Mouse (Mus musculus): ENCODE results near the gene Hist4h4. TPM values are rescaled to one million over a fixed set of nuclear protein-coding genes. Genes with fewer than 3 reads are reported as not detected.

The Hist4h4 gene
- polyA plus RNA-seq (2017; shearing (Covaris generic)), result 1.1 TPM

DNA sequence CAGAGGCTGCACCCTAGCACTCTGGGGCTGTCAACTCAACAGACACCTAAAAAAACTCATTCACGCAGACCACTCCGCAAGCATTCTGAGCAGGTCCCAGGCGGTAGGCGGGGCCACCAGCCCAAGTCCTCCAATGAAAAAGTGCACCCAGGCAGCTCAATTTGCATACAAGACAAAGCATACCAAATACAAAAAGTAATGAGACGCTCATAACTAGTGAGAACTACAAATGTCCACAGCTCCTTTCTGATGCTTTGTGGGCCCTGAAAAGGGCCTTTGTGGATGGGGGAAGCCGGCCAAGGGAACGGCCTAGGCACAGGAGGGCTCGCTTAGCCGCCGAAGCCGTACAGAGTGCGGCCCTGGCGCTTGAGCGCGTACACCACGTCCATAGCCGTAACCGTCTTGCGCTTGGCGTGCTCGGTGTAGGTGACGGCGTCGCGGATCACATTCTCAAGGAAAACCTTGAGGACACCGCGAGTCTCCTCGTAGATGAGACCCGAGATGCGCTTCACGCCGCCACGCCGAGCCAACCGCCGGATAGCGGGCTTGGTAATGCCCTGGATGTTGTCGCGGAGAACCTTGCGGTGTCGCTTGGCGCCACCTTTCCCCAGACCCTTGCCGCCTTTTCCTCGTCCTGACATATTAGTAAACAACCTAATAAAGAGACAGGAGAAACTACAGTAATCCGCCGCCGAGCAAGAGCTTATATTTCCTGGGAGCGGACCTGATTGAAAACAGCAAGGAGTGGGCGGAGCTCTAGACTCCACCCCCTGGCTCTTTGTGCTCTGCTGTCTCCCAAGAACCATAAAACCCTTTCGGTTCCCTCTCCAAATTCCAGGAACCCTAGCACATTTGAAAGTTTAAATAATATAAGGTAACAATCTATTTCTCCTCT lies at the start of gene Hist4h4:
Hist4h4 (minus strand) TSS at position 677 of the 895 bp plus-strand sequence.

DNA sequence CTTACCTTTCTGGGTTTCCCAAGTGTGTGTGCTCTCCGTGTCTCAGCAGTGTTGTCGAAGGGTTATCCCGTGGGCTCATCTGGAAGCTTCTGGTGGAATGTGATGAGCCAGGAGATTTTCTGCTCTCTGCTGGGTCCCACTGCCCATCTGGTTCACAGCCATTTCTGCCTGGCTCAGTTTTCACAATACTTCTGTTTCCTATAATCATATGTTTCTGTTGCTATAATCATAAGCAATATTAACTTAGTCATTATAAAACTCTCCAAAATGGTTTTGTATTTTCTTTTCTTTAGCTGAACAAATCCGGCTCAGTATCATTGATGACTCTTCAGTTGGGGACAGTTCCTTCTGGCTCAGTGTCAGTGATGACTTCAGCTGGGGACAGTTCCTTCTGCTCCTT lies 31.1 kb upstream of the Hist4h4 start, which contains the start of gene Smco3:
Smco3 (minus strand) TSS at position 101 of the 400 bp plus-strand sequence.

DNA sequence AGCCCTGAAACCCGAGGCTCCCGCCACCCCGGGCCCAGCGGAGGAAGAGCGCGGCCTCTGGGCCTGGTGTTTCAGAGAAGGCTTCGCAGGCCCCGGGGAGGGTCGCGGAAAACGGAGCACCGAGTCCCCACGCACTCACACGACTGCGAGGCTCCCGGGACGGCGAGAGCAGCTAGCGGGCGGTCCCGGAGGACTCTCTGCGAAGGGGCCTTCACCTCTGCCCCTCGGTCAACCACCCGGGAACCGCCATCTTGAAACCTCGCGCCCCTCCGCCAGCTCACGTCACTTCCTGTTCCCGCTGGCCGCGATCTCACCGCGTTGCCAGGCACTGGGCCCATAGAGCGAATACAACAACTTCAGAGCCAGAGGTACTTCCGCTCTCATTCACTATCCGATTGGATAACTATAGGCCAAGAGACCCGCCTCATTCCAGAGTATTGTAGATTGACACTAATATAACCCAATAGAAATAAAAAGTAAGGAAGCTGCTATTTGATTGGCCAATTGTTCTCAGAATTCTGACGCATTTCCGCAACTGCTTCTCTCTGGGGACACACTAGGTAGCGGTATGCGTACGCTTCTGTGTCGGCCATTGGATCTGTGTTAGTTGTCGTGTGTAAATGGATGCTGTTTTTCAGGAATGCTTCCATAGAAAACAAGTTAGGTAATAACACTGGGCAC lies 23.8 kb upstream of the Hist4h4 start, which contains the start of gene Wbp11:
Wbp11 (minus strand) TSS at position 353 of the 681 bp plus-strand sequence.

DNA sequence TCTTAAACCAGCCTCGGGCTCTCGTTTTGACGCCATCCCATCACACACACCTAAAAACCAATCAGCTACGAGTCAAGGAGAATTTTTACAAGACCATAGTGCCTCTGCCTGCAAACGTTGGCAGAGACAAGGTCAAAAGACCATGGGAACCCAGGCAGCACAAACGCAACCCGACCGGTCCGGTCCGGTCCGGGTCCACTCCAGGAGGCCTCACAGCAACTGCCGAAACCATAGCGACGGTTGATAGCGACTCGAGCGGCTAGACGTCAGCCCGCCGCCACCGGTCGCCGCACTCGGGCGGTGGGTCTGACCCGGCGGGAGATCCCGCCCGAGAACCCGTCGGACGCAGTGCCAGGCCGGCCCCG lies 23.3 kb upstream of the Hist4h4 start, which contains the start of gene BC049715:
BC049715 (plus strand) TSS at position 111 of the 365 bp plus-strand sequence.

DNA sequence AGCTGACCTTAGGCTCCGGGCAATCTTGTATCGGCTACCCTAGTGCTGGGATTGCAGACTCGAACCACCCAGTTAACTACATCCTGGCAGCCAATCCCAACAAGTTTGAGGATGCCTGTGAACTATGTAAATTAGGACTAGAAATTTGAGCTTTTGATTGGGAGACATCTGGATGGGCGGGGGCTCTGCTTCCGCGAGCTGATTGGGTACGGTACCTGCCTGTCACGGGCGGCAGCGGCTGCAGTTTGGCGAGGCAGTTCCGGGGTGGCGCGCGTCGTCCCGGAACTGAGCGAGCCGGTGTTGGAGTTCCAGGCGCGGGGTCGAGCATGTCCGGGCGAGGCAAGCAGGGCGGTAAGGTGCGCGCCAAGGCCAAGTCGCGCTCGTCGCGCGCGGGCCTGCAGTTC lies 3.8 kb upstream of the Hist4h4 start, which contains the start of gene H2afj:
H2afj (plus strand) TSS at position 231 of the 404 bp plus-strand sequence.

DNA sequence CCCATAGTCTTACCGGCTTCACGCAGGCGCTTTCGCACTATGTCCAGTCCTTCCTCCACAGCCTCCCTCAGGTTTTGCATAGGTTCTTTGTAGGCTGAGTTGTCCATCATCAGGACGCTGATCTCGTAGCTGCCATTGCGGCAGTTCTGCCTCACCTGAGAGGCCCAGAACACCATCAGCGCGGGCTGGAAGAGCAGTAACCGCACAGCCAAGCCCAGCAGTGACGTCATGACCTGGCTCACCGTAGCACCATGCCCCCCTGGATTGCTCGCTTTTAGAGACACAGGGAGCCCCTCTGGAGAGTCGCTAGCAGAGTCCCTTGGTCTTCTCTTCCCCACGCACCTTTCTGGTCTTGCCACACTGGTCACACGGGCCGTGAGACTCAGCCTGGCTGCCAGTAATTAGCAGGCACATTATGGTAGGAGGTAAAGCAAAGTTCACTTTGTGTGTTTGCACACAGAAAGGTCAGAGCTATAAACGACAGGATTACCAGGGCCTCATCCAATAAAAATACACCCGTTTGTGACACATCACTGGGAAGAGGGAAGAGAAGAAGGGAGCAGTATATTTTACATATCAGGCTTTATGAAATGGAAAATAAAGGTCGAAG lies 22.7 kb downstream of the Hist4h4 start, which contains the start of gene Gucy2c:
Gucy2c (minus strand) TSS at position 389 of the 610 bp plus-strand sequence.

Other genes starting within 250 kb of the Hist4h4 start
- 2.2 TPM for gene Plbd1, start 142.5 kb downstream of the Hist4h4 start, polyA plus RNA-seq (2017; shearing (Covaris generic))
- not detected for gene Gucy2c, start 22.6 kb downstream of the Hist4h4 start, polyA plus RNA-seq (2017; shearing (Covaris generic))
- 152 TPM for gene H2afj, start 3.8 kb upstream of the Hist4h4 start, polyA plus RNA-seq (2017; shearing (Covaris generic))
- gene BC049715, start 23.2 kb upstream of the Hist4h4 start, polyA plus RNA-seq (2017; shearing (Covaris generic)), result 2.6 TPM
- 113 TPM for gene Wbp11, start 23.8 kb upstream of the Hist4h4 start, polyA plus RNA-seq (2017; shearing (Covaris generic))
- not detected for gene Smco3, start 31.0 kb upstream of the Hist4h4 start, polyA plus RNA-seq (2017; shearing (Covaris generic))
- 6.3 TPM for gene Art4, start 53.3 kb upstream of the Hist4h4 start, polyA plus RNA-seq (2017; shearing (Covaris generic))
- gene Mgp, start 71.4 kb upstream of the Hist4h4 start, polyA plus RNA-seq (2017; shearing (Covaris generic)), result not detected
- gene Erp27, start 117.8 kb upstream of the Hist4h4 start, polyA plus RNA-seq (2017; shearing (Covaris generic)), result 1.6 TPM
- 0.11 TPM for gene Pde6h, start 119.4 kb upstream of the Hist4h4 start, polyA plus RNA-seq (2017; shearing (Covaris generic))
- 2,381 TPM for gene Arhgdib, start 137.5 kb upstream of the Hist4h4 start, polyA plus RNA-seq (2017; shearing (Covaris generic))

Data from CD4-positive, CD25-positive, alpha-beta regulatory T cell (primary cell).